Mouse (Mus musculus) adrenal gland, postnatal 14 days (tissue): Measurements from ENCODE around the gene Dok7. TPM values are rescaled to one million over a fixed set of nuclear protein-coding genes. Genes with fewer than 3 reads are reported as not detected.

Experiments
- DNase-seq: peaks from one replicate; pipeline ENCODE4 v3.0.0; 2021; ENCODE audit warnings: mixed read lengths
- total RNA-seq: library from RNA; stranded (reverse); gene quantifications from 2 replicates; pipeline ENCODE4 v1.2.3, GENCODE M21; 2021

Gene Dok7
- total RNA-seq, 1 experiment from 2014 or later, result 12.4 TPM

DNA sequence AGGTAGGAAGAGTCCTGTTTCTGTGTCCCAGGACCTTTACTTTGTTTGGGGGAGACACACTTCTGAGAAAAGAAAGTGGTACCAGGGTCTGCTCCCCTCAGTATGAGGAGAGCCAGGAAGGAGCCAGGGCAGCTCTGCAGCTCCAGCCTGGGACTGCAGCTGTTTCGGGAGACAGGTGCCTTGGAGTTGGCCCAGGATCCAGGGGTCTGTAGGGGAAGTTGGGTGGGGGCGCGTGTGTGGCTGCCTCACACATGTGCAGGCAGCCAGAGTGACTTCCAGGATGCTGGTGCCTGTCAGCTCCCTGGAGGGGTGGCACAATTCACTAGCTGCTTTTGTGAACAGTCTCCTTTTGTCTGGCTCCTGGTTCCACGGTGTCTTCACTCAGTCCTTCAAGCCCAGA lies 1.0 kb downstream of the Dok7 start:
- DNase-seq, result no peak

DNA sequence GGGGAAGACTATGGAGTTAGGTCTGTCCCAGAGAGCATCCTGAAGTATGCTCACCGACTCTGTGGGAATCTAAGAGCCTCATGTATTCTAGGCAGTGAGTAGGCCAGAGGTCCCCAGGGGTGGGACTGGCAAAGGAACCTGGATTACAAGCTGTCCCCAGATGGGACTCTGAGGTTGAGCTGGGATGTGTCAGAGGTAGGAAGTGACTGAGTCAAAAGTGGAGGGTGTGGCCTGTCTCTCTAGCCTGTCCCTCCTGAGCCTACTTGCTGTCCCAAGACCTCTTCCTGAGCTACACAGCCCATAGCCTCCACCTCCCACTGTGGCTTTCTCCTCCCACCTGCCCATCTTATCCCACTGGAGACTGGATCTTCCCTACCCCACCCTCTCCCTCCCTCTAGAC lies 1.6 kb downstream of the Dok7 start:
- DNase-seq, result no peak

DNA sequence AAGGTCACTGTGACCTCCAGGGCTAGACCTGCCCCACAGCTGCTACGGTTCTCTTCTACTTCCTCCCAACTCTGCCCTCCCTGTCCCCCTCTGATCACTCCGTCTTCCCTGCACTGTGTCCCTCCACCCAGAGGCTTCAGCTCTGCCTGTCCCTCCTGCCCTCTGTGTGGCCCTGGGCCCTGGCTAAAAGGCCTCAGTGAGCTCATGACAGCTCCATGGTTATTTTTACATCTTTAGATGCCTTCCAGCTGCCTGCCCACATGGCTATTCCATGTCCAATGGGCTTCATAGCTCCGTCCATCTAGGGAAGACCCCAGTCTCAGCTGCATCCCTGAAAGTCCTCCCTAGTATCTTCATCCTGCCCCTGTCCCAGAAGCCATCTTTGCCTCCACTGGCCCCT lies 3.5 kb downstream of the Dok7 start:
- no peak for DNase-seq

DNA sequence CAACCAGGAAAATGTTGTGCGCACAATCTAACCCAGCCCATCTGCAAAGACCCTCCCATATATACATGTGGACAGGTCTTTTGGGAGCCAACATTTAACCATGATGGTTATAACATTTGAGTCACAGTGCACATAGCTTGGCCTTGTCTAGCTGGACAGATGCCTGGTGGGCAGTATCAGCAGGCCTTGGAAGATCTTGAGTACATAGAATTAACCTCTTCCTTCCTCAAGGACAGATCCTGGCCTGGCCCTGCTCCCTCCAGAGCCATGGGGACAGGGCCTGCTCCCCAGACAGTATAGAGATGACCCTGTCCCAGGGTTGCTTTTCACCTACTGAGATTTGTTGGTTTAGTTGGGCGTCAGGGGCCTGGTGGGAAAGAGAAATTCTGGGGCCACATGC lies 13.3 kb downstream of the Dok7 start:
- DNase-seq, result peak; percentile 68

DNA sequence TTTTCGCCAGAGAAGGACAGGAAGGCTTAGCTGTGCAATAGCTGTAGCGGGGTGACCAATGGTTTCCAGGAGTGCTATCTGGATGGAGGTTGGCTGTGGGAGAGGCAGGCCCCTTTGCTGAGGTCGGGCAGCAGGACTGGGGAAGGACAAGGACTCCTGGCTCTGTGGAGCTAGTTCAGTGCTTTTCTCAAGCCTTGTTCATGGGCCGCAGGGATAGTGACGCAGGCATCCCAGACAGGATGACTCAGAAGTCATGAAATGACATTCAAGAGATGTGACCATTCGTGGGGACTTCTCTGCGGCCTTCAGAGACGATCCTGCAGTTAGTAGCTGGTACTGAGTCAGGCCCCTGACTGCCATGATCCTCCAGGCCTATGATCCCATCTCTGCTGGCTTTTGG lies 13.7 kb downstream of the Dok7 start:
- peak; percentile 73 for DNase-seq

DNA sequence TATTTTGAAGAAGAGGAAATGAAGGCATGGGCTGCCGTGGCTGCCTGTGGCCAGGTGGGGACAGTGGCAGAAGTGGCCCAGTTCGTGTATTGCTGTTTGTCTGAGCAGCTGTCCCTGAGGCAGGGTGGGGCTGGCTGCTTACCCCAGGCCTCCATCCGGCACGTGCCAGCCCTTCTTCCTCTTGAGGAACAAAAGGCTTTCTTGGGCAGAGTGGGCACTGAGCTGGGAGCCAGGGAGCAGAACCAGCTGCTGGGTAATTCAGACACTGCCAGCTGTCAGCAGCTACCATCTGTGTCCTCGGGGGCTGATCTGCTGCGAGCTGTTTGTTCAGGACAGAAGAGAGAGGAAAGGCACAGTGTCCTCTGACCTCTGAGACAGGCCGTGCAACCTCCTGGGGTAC lies 14.4 kb downstream of the Dok7 start:
- no peak for DNase-seq

DNA sequence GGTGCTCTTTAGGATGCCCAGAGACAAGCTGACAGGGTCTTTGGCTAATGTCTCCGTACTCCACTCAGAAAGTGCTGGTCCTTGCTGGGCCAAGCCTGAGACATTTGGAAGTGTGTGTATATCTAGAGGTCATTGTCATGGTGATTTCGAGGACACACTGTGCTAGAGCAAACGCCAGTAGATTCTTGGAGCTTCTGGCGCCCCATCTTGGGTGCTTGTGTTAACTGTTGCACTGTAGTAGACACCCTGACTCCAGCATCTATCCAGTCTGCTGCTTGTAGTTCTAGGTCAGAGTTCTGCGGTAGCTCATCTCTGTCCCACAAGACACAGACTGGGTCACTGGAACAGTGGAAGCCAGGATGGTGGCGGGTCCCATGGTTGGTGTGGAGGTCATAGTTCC lies 15.3 kb downstream of the Dok7 start:
- DNase-seq, result no peak

DNA sequence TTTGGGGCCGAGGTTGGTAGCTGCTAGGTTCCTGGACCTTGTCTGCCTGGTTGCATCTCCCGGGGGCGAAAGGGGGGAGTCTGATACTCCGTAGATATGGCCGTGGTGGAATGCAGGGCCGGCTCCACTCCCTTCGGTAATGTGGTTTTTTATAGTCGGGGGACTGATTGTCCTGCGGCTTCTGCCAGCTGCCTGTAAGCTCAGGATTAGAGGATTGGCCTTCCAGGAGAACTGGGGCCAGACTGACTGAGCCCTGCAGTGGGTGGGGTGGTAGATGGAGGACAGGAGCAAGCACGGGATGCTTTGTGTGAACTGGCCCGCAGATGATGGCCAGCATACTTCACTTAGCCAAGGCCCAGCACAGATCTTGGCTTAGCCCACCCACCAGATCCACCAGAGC lies 16.7 kb downstream of the Dok7 start:
- no peak for DNase-seq

DNA sequence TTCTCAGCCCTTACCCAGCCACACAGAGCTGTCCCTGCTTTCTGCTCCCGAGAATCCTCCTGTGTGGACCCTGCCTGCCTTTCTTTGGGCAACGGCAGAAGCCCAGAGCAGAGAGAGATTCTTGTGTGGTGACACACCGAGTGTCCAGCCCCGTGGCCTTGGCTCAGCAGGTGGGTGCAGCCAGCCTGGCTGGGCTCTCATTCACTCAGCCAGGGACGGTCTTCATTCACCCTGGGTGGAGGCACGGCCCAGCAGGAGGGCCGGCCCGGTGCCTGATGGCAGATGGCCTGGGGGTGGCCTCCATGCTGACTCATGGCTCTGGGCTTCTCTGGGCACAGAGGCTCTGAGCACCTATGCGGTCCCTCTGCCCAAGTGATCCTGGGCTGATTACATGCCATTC lies 17.4 kb downstream of the Dok7 start:
- DNase-seq, result peak; percentile 91

DNA sequence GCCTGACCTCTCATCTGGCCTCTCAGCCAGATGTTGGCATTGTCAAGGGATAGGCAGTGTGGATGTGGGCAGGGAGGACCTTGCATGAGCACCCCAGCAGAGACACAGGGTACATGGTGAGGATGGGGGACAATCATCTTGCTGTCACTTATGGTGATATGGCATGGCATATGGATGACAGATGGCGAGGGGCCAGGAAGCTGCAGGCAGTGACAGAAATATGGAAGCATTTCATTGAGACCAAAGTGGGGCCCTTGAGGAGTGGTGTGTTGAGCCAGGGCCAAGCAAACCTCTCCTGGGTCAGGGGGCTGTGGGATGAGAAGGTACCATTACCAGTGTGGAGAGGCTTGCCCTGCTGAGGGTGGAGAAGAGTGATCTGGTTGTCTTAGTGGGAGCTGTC lies 19.8 kb downstream of the Dok7 start:
- DNase-seq, result no peak

DNA sequence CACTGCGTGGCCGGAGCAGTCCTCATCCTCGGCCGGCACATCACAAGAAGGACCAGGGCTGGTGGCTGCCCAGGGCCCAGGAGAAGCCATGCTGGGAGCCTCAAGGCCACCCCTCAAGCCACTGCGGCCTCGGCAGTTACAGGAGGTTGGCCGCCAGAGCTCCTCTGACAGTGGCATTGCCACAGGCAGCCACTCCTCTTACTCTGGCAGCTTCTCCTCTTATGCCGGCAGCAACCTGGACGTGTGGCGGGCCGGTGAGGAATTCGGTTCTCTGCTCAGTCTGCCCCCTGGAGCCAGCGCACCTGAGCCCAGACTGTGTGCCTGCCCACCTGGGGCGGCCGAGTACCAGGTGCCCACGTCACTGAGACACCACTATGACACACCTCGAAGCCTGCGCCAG lies 22.5 kb downstream of the Dok7 start:
- DNase-seq, result peak; percentile 60

DNA sequence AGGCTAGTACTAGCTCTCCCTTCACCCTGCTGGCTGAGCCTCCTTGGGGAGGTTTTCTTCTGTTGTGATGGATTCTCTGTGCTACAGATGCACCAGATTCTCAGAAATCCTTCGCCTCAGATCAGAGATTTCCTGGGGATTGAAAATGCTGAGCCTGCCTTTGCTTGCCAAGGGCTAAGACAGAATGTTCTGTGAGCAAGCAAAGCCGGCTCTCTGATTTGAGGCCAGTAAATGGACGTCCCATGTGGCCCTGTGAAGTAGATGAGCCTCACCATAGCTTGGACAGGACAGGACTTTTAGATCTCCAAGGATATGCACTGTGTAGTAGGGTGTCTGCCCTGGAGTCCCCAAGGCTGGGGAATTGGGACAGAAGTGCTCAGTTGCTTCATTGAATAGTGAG lies 28.3 kb downstream of the Dok7 start:
- no peak for DNase-seq

DNA sequence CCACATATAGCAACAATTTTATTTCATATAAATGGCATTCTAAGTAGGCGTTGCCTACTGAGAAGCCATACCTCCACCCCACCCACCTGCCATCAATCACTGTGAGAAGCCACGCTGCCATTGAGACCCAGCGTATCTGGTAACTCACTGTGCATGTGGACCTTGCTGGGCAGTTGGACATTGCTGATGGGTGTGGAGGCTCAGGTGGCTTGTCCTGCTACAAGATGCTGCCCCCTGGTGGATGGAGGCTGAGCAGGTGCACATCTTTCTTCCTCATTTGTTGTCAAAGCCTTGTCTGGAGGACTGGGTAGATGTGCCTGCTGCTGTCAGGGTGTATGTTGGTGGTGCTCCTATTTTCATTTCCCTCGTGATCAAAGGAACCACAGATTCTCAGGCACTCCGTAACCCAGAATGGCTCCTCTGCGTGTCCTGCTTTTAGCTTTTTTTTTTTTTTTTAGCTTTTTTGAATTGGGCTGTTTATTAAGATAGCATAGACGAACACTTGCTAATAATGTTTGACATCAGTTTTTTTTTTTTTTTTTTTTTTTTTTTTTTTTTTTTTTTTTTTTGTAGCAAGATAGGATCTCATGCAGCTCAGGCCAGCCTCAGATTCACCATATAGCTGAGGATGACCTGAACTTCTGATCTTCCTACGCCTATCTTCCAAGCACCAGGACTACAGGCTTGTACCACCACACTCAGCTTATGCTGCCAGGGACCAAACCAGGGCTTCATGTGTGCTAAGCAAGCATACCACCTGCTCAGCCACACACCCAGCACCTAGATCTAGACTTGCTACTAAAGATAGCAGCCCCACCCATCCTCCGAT lies 32.4 kb downstream of the Dok7 start:
- DNase-seq, result peak; percentile 92

DNA sequence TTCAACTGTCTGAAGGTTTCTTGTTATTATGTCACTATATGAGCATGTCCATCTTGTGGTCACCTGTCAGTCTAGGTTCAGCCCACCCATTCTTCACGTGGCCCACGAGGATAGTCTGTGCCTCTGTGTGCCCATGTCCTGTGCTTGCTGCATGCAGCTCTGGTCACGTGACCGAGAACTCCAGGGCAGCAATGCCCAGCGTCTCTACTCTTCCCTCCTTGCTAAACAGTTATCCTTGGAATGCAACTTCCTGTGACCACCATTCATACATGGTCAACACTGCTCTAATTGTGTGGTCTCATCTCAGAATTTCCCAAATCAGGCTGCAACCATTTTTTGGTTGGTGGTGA lies 33.0 kb downstream of the Dok7 start:
- DNase-seq, result no peak

DNA sequence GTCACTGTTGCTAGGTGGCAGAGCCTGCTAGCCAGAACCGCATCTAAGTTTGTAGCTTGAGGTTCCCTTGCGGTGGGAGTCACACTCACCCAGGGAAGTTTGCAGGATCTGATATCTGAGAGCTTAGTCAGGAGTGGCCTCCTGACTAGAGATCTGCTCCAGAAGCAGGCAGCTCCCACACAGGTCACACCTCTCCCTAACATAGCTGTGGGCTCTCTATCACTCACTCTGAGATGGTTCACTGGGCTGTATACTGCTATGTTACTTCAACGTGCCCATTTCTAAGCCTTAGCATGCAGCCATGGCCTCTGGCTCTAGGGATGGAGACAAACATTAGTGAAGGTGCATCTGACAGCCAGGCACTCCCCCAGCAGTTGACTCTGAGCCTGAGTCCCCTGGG lies 35.1 kb downstream of the Dok7 start:
- no peak for DNase-seq

DNA sequence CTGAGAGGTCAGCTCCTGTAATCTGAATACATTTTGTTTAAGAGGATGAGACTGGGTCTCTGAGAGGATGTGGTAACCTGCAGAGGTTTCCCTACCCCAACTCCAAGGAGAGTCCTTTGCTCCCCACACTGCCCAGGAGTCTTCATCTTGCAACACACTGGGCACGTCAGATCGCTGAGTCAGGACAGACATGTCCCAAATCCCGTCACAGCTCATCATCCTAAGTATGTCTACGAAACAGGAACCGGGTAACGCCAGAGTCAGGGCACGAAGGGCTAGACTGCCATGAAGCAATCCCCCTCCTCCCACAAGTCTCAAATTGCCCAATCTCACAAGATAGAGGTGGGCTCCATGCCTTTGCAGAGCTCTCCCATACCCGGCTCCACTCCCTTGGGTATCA lies 46.5 kb downstream of the Dok7 start:
- no peak for DNase-seq

DNA sequence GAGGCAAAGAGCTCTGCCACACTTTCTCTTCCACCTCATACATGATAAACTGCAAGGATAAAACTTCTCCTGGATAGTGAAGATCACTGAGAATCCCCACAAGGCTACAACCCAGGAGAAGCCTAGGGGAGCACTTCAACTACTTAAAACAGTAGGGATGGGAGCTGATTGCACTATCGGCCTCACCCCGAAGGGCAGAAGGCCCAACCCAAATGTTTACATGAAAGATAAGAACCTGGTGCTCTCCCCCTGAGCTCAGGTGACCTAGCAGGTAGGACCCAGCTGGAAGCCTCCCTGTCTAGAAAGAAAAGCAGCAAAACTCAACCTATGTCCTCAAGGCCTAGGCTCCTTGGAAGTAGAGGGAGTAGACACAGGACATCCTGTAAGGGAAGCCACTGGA lies 47.0 kb downstream of the Dok7 start:
- DNase-seq, result no peak

DNA sequence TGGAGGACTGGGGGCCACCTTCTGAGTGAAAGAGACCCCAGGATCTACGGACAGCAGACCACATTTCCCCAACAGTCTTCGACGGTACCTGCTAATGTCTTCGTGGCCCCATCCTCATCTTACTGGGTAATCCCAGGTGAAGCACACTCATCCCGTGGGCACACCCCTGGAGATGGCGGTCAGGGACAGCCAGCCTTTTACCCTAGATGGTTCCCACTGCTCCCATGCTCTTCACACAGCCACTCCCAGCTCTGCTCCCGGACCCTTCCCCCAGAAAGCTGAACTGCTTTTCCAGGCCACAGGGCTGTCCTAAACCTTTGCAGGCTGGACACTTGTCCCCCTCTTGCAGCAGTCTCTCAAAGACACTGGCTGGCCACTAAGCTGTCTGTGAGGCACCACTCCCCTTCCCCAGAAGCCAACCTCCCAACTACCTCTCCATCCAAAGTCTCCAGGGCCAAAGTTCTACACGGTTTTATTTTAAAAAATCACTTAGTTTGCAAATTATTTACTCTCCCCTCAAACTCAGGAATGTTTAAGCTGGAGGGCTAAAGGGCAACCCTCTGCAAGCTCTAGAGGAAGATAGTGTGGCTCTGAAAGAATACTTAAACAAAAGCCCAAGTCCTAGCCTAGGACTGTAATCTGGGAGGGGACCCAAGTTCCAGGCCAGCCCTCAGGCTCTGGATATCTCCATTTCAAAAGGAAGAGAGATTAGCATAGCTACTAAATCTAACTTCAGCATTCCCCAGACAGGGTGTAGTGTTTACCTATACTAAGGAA lies 47.8 kb downstream of the Dok7 start:
- DNase-seq, result no peak

DNA sequence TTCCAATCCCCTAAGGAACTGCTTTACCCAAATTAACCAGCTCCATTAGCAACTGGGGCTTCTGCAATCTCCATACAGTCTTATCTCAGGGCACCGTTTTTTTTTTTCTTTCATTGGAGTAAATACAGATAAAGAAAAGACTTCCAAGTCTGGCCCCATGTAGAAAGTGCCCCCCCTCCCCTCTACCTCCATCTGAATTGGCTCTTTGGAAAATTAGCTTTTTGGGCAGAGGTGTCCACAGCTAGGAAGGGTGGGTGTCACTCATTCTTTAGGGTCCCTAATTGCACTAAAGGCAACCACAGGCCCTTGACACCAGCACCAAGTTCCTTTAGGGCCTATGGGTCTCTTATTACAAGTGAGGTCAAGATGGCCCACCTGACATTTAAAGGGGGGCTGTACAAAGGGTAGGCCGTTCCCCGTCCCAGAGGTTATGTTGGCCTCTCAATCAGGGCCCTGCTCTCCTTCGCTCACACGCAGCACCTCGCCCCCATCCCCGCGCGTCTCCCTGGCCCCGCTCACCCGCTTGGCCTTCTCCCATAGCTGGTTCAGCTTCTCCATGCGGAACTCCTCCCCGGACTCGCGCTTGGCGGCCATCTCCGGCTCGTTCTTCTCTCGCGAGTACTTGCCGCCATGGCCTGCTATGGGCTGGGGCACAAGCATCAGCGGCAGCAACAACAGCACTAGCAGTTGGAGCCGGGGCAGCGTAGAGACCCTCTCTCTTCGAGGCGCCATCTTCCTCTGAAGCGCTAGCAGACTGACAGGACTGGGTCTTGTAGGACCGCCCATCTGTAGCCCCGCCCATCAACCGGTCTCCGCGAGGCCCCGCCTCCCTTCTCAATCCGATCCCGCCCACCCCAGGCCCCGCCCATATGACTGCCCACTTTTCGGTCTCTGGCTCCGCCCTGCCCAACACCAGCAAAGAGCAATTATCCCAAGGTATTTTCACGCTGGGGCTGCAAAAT lies 48.7 kb downstream of the Dok7 start, which contains the start of gene Lrpap1:
Gene Lrpap1, minus strand, starts transcription at position 807 of the 962 bp plus-strand sequence.
- DNase-seq, result peak; percentile 93

DNA sequence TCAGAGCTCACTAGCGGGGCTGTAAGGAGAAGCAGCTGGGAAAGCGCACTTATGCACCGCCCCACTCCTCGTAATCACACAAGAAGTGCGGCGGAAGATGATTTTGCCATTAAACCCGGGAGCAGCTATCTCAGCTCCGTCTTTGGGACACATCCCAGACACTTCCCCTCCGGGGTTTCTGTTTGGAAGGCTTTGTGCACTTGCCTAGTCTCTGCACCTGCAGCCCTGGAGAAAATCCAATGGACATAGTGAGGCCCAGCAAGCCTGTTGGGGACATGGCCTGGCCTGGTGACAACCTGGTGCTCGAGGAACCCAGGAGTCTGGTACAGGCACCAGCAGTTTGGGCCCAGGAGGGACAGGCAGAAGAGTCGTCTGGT lies 49.3 kb downstream of the Dok7 start:
- DNase-seq, result no peak

DNA sequence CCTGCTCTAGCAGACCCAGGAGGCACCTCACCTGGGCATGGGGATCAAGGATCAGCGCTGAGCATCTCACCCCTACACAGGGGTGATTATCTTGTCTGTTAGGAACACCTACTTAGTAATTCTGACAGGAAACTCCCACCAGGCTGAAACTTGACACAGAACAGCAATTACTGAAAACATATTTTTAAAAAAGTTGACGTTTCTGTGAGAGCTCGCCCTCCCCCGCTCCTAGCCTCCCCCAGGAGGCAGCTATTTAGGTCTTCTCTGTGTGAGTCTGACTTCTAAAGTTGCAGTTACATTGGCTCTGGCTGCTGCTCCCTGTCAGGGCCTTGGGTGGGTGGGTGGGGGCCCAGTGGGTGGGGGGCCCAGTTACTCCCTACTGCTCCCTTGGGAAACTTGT lies 55.9 kb downstream of the Dok7 start:
- no peak for DNase-seq

DNA sequence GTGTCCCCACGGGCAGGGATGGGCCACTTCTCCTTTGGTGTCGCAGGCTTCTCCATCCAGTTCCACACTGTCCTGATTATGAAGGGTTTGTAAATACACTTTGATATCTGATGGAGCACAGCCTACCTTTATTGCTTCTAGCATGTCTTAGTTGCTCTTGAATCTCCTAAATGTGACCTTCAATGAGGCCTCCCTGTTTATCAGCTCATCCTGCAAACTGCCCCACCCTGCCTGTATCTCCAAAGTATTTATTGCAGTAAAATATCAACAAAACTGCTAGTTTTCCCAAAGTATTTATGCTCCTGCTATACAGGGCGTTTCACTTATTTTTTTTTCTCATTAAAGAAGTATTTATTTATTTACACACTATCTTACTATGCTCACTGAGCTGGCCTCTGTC lies 59.4 kb downstream of the Dok7 start:
- no peak for DNase-seq

DNA sequence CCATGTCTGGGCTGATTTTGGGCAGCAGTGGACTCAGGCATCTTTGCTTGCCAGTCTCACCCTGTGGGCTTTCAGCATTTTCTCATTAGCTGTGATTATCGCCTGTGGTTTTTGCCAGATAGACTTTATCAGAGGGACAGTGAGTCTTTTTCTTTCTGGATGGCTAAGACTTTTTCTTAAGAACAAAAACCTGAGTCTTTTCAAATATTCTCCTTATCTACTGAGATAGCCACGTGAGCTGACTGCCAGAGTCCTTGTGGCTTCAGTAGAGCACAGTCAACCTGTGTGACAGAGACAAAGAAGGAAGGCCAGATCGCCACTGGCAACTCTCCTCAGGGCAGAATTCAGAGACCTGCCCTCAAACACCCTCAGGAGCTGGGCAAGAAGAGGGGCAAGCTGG lies 61.1 kb downstream of the Dok7 start:
- no peak for DNase-seq
